Mouse (Mus musculus): Measurements from ENCODE around the gene 9930022D16Rik. TPM values are rescaled to one million over a fixed set of nuclear protein-coding genes. Genes with fewer than 3 reads are reported as not detected.

The 9930022D16Rik gene
- polyA plus RNA-seq, 1 experiment from 2014 or later = not detected

GRCm38 (mm10) chr11:109395291-109395690 lies 18.4 kb upstream of the 9930022D16Rik start:
- H3K36me3 ChIP-seq (ENCODE audit: control insufficient read depth, insufficient read depth, low read length) = no peaks in the 10 kb centered on the region; the same call in 1 of the 2 replicates
- 90% methylated on average over 9 of the region's 9 CpGs for WGBS

GRCm38 (mm10) chr11:109406431-109406830 lies 7.3 kb upstream of the 9930022D16Rik start:
- ATAC-seq (replicated peaks; ENCODE audit: low FRiP score) = no peak
- Histone ChIP-seq H3K4me1 (replicated peaks; ENCODE audit: control insufficient read depth, insufficient read depth, low read length) (no peaks in the 10 kb centered on the region), H3K27me3 (ENCODE audit: control insufficient read depth, insufficient read depth, low read length) (no peaks in the 10 kb centered on the region), H3K9me3 (ENCODE audit: control insufficient read depth, low read length) (no peaks in the 10 kb centered on the region), H3K9ac (ENCODE audit: low read length) (no peak overlapping the region), H3K4me2 (ENCODE audit: low read depth, low read length, severe bottlenecking) (no peak overlapping the region), H3K4me3 (ENCODE audit: low read depth, low read length) (no peak overlapping the region), H3K36me3 (ENCODE audit: control insufficient read depth, insufficient read depth, low read length) (no peaks in the 10 kb centered on the region), H3K27ac (ENCODE audit: low read depth, low read length) (no peak overlapping the region)
- 79% methylated on average over 5 of the region's 5 CpGs for WGBS
- DNase-seq (ENCODE audit: low spot score) = no peak

More at GRCm38 (mm10) chr11:109395291-109395690, 18.4 kb upstream of the 9930022D16Rik start:
- DNase-seq (ENCODE audit: low spot score) = no peak
- Histone ChIP-seq H3K4me3 (ENCODE audit: low read depth, low read length) (no peak overlapping the region), H3K27ac (ENCODE audit: low read depth, low read length) (no peak overlapping the region), H3K9me3 (ENCODE audit: control insufficient read depth, low read length) (no peaks in the 10 kb centered on the region), H3K4me1 (replicated peaks; ENCODE audit: control insufficient read depth, insufficient read depth, low read length) (no peaks in the 10 kb centered on the region), H3K9ac (ENCODE audit: low read length) (no peak overlapping the region), H3K4me2 (ENCODE audit: low read depth, low read length, severe bottlenecking) (no peak overlapping the region), H3K27me3 (ENCODE audit: control insufficient read depth, insufficient read depth, low read length) (no peaks in the 10 kb centered on the region)
- ATAC-seq (replicated peaks; ENCODE audit: low FRiP score) = no peak

- Histone ChIP-seq H3K9ac (ENCODE audit: low read length) (no peak overlapping the region), H3K9me3 (ENCODE audit: control insufficient read depth, low read length) (no peaks in the 10 kb centered on the region), H3K4me2 (ENCODE audit: low read depth, low read length, severe bottlenecking) (no peak overlapping the region), H3K4me1 (replicated peaks; ENCODE audit: control insufficient read depth, insufficient read depth, low read length) (no peaks in the 10 kb centered on the region), H3K27ac (ENCODE audit: low read depth, low read length) (no peak overlapping the region), H3K36me3 (ENCODE audit: control insufficient read depth, insufficient read depth, low read length) (no peaks in the 10 kb centered on the region), H3K4me3 (ENCODE audit: low read depth, low read length) (no peak overlapping the region), H3K27me3 (ENCODE audit: control insufficient read depth, insufficient read depth, low read length) (no peaks in the 10 kb centered on the region)
- WGBS = 93% methylated on average over 15 of the region's 15 CpGs
- ATAC-seq (replicated peaks; ENCODE audit: low FRiP score) (no peak), DNase-seq (ENCODE audit: low spot score) (no peak)
Measured at GRCm38 (mm10) chr11:109410197-109410980, 3.3 kb upstream of the 9930022D16Rik start.

- no peak overlapping the region for H3K9ac ChIP-seq (ENCODE audit: low read length)
- ATAC-seq (replicated peaks; ENCODE audit: low FRiP score) (no peak), DNase-seq (ENCODE audit: low spot score) (no peak)
- H3K27me3 ChIP-seq (ENCODE audit: control insufficient read depth, insufficient read depth, low read length) = no peaks in the 10 kb centered on the region
- no peaks in the 10 kb centered on the region for H3K4me1 ChIP-seq (replicated peaks; ENCODE audit: control insufficient read depth, insufficient read depth, low read length)
- no peaks in the 10 kb centered on the region for H3K9me3 ChIP-seq (ENCODE audit: control insufficient read depth, low read length)
- H3K4me2 ChIP-seq (ENCODE audit: low read depth, low read length, severe bottlenecking) = no peak overlapping the region
- H3K36me3 ChIP-seq (ENCODE audit: control insufficient read depth, insufficient read depth, low read length) = no peaks in the 10 kb centered on the region
- H3K4me3 ChIP-seq (ENCODE audit: low read depth, low read length) = no peak overlapping the region
- WGBS = 84% methylated on average over 5 of the region's 5 CpGs
- no peak overlapping the region for H3K27ac ChIP-seq (ENCODE audit: low read depth, low read length)
Measured at GRCm38 (mm10) chr11:109414802-109415201, 1.1 kb downstream of the 9930022D16Rik start.

GRCm38 (mm10) chr11:109416709-109417420 lies 3.1 kb downstream of the 9930022D16Rik start:
- H3K36me3 ChIP-seq (ENCODE audit: control insufficient read depth, insufficient read depth, low read length) = no peaks in the 10 kb centered on the region
- no peaks in the 10 kb centered on the region for H3K27me3 ChIP-seq (ENCODE audit: control insufficient read depth, insufficient read depth, low read length)
- DNase-seq (ENCODE audit: low spot score) (no peak), ATAC-seq (replicated peaks; ENCODE audit: low FRiP score) (no peak)
- no peaks in the 10 kb centered on the region for H3K9me3 ChIP-seq (ENCODE audit: control insufficient read depth, low read length)
- 93% methylated on average over 8 of the region's 8 CpGs for WGBS
- H3K27ac ChIP-seq (ENCODE audit: low read depth, low read length) = no peak overlapping the region
- no peak overlapping the region for H3K9ac ChIP-seq (ENCODE audit: low read length)
- no peak overlapping the region for H3K4me3 ChIP-seq (ENCODE audit: low read depth, low read length)
- H3K4me2 ChIP-seq (ENCODE audit: low read depth, low read length, severe bottlenecking) = no peak overlapping the region
- H3K4me1 ChIP-seq (replicated peaks; ENCODE audit: control insufficient read depth, insufficient read depth, low read length) = no peaks in the 10 kb centered on the region; the same call in 1 of the 2 replicates

- no peak overlapping the region for H3K9ac ChIP-seq (ENCODE audit: low read length)
- WGBS = 90% methylated on average over 9 of the region's 9 CpGs
- H3K27ac ChIP-seq (ENCODE audit: low read depth, low read length) = no peak overlapping the region
- no peaks in the 10 kb centered on the region for H3K9me3 ChIP-seq (ENCODE audit: control insufficient read depth, low read length)
- DNase-seq (ENCODE audit: low spot score) (no peak), ATAC-seq (replicated peaks; ENCODE audit: low FRiP score) (no peak)
- H3K4me3 ChIP-seq (ENCODE audit: low read depth, low read length) = no peak overlapping the region
- H3K27me3 ChIP-seq (ENCODE audit: control insufficient read depth, insufficient read depth, low read length) = no peaks in the 10 kb centered on the region
- no peaks in the 10 kb centered on the region for H3K36me3 ChIP-seq (ENCODE audit: control insufficient read depth, insufficient read depth, low read length)
- H3K4me1 ChIP-seq (replicated peaks; ENCODE audit: control insufficient read depth, insufficient read depth, low read length) = no peaks in the 10 kb centered on the region; the same call in 1 of the 2 replicates
- no peak overlapping the region for H3K4me2 ChIP-seq (ENCODE audit: low read depth, low read length, severe bottlenecking)
Measured at GRCm38 (mm10) chr11:109417472-109418040, 3.8 kb downstream of the 9930022D16Rik start.

GRCm38 (mm10) chr11:109419461-109419860 lies 5.7 kb downstream of the 9930022D16Rik start:
- Histone ChIP-seq H3K27ac (ENCODE audit: low read depth, low read length) (no peak overlapping the region), H3K4me1 (replicated peaks; ENCODE audit: control insufficient read depth, insufficient read depth, low read length) (no peaks in the 10 kb centered on the region; the same call in 1 of the 2 replicates), H3K36me3 (ENCODE audit: control insufficient read depth, insufficient read depth, low read length) (no peaks in the 10 kb centered on the region), H3K27me3 (ENCODE audit: control insufficient read depth, insufficient read depth, low read length) (no peaks in the 10 kb centered on the region), H3K9me3 (ENCODE audit: control insufficient read depth, low read length) (no peaks in the 10 kb centered on the region), H3K4me2 (ENCODE audit: low read depth, low read length, severe bottlenecking) (no peak overlapping the region), H3K4me3 (ENCODE audit: low read depth, low read length) (no peak overlapping the region), H3K9ac (ENCODE audit: low read length) (no peak overlapping the region)
- DNase-seq (ENCODE audit: low spot score) (no peak), ATAC-seq (replicated peaks; ENCODE audit: low FRiP score) (no peak)
- 50% methylated on average over 4 of the region's 4 CpGs for WGBS

- Histone ChIP-seq H3K36me3 (ENCODE audit: control insufficient read depth, insufficient read depth, low read length) (no peaks in the 10 kb centered on the region), H3K9ac (ENCODE audit: low read length) (no peak overlapping the region), H3K9me3 (ENCODE audit: control insufficient read depth, low read length) (no peaks in the 10 kb centered on the region), H3K27me3 (ENCODE audit: control insufficient read depth, insufficient read depth, low read length) (no peaks in the 10 kb centered on the region), H3K4me3 (ENCODE audit: low read depth, low read length) (no peak overlapping the region), H3K27ac (ENCODE audit: low read depth, low read length) (no peak overlapping the region), H3K4me1 (replicated peaks; ENCODE audit: control insufficient read depth, insufficient read depth, low read length) (no peaks in the 10 kb centered on the region; the same call in 1 of the 2 replicates), H3K4me2 (ENCODE audit: low read depth, low read length, severe bottlenecking) (no peak overlapping the region)
- ATAC-seq (replicated peaks; ENCODE audit: low FRiP score) (no peak), DNase-seq (ENCODE audit: low spot score) (no peak)
- WGBS = 44% methylated on average over 16 of the region's 16 CpGs
Measured at GRCm38 (mm10) chr11:109419961-109420566, 6.3 kb downstream of the 9930022D16Rik start.

Data from forebrain, embryonic 11.5 days (tissue).